Mouse (Mus musculus) G1E (cell line): ENCODE measurements around the gene Cntnap4.

Experiments
- CTCF ChIP-seq: IDR thresholded peaks from 2 replicates; pipeline ENCODE4 v1.5.1; 2012; ENCODE audit warnings: low read depth, low read length, inconsistent platforms, mixed read lengths
- GATA1 ChIP-seq: IDR thresholded peaks from 2 replicates; pipeline ENCODE4 v1.6.1; 2012; ENCODE audit warnings: borderline replicate concordance, low read length, inconsistent platforms, mixed read lengths

DNA sequence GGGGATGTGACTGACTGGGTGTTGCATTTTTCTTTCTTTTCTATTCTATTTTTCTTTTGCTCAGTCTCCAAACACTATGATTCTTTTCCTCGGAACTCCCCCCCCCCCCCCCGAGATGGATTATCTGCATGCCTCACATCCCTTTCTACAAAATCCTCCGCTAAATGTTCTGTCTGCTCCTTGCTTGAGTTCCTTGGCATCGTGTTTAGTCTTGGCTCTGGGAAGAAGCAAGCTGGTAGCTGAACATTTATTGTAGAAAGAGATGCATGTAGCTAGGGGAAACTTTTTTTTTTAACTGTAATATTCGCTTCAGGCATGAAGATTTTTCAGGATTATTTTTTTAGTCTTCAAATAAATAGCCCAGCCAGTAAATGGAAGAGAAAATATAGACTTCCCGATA lies 239.5 kb downstream of the Cntnap4 start:
- no peak for TF ChIP-seq CTCF
- no peak for TF ChIP-seq GATA1
